Mouse (Mus musculus): ENCODE measurements around the gene Pxylp1.

GRCm38 (mm10) chr9:96890756-96891155 is 1.7 kb downstream of the Pxylp1 start:
- no peak for TF ChIP-seq CTCF (IDR thresholded peaks at IDR 0.05; ENCODE audit: insufficient read depth, low read length)
- no peak for TF ChIP-seq POLR2A (IDR thresholded peaks at IDR 0.05; ENCODE audit: borderline replicate concordance, extremely low read depth, low read depth, low read length)
